Mouse (Mus musculus): Measurements from ENCODE around the gene Rab3gap1. TPM values are rescaled to one million over a fixed set of nuclear protein-coding genes. Genes with fewer than 3 reads are reported as not detected.
A peak's percentile ranks its signal among the peaks of the same experiment; 100 is the strongest.

Gene Rab3gap1
- total RNA-seq (2021): 10 to 100 TPM; 46.5 to 51.4 TPM
- long read RNA-seq, experiment 1, full-length matches to known transcripts: 44 of 54 reads
- long read RNA-seq, experiment 1, partial matches to known transcripts: 7 of 54 reads
- long read RNA-seq, experiment 1, other reads (novel, unspliced or antisense): 3 of 54 reads
- long read RNA-seq, experiment 2, full-length matches to known transcripts: 51 of 81 reads
- long read RNA-seq, experiment 2, partial matches to known transcripts: 20 of 81 reads
- long read RNA-seq, experiment 2, other reads (novel, unspliced or antisense): 10 of 81 reads

- DNase-seq (ENCODE audit: low spot score in 2 of 2): peak; percentile 86 to 89
These were observed at the start of gene Rab3gap1 for GRCm38 (mm10) chr1:127868300-127869261. Gene Rab3gap1 (plus strand): TSS chr1:127868773.

GRCm38 (mm10) chr1:127827325-127827724 lies 41.2 kb upstream of the Rab3gap1 start:
- peak in 1 of 2 experiments; percentile 14 for DNase-seq (ENCODE audit: low spot score in 2 of 2)

DNA sequence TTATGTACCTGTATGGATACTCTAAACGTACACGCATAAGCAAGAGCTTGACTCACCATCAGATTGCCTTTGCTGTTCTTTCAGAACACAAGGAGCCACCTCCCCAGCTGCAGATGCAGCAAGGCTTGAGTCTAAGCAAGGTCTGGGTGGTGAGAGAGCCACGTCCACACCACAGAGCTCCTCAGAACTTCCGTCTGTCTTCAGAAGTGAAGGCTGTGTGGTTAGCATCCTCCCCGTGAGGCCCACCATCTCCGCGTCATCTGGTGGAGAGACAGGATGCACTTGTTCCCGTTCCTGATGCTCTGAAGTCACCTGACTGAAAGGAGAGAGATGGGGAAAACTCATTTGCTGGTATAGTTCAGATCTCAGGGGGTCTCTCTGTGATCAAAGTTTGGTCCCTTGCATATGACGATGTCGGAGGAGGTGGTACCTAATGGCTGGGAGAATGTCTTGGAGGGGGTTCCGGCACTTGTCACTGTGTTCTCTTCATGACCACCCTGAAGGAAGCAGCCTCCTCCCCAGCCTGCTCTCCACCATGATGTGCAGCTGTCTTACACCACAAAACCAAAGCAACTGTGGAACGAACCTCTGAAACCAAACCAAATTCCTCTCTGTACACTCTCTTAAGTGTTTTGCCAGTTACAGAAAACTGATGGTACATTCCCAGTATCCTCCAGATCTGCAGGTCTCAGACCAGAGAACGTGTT lies 38.2 kb upstream of the Rab3gap1 start:
- DNase-seq (ENCODE audit: low spot score in 2 of 2): no peak

DNA sequence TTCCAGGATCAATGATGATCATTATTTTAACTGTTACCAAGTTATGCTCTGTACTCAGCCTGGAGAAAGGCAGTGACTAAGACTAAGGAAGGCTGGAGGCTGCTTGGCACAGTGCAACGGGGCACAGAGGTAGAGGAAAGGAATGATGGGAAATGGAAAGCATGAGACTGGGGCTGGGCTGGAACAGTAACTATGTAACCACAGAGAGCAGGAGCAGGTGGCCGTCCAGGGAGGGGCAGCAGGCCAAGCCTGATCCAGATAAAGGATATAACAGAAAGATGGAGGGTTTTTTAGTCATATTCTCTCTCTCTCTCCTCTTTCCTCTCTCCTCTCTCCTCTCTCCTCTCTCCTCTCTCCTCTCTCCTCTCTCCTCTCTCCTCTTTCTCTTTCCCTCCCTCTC lies 34.9 kb upstream of the Rab3gap1 start:
- no peak for DNase-seq (ENCODE audit: low spot score in 2 of 2)

GRCm38 (mm10) chr1:127834202-127834601 lies 34.4 kb upstream of the Rab3gap1 start:
- no peak for DNase-seq (ENCODE audit: low spot score in 2 of 2)

DNA sequence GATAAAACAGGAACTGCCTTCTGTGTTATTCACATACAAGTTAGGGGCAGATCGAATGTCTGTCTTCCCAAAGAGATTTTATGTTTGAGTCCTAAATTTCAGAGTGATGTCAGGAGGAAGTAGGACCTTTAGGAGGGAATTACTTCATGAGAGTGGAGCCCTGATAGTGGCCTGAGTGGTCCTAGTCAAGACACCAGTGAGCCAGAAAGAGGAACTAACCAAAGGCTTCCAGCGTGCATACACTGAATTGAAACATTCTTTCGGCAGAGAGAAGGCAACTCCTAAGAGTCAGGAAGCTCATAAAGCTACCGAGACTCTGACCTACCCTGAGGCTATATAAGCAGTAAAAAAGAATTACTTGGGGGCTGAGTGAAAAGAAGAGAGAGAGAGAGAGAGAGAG lies 32.0 kb upstream of the Rab3gap1 start:
- DNase-seq (ENCODE audit: low spot score in 2 of 2): no peak

- DNase-seq (ENCODE audit: low spot score in 2 of 2): no peak
These were observed 30.0 kb upstream of the Rab3gap1 start for GRCm38 (mm10) chr1:127838602-127839001.

GRCm38 (mm10) chr1:127845472-127845871 lies 23.1 kb upstream of the Rab3gap1 start:
- DNase-seq (ENCODE audit: low spot score in 2 of 2): no peak

- DNase-seq (ENCODE audit: low spot score in 2 of 2): no peak
These were observed 18.4 kb upstream of the Rab3gap1 start for GRCm38 (mm10) chr1:127850075-127850610.

DNA sequence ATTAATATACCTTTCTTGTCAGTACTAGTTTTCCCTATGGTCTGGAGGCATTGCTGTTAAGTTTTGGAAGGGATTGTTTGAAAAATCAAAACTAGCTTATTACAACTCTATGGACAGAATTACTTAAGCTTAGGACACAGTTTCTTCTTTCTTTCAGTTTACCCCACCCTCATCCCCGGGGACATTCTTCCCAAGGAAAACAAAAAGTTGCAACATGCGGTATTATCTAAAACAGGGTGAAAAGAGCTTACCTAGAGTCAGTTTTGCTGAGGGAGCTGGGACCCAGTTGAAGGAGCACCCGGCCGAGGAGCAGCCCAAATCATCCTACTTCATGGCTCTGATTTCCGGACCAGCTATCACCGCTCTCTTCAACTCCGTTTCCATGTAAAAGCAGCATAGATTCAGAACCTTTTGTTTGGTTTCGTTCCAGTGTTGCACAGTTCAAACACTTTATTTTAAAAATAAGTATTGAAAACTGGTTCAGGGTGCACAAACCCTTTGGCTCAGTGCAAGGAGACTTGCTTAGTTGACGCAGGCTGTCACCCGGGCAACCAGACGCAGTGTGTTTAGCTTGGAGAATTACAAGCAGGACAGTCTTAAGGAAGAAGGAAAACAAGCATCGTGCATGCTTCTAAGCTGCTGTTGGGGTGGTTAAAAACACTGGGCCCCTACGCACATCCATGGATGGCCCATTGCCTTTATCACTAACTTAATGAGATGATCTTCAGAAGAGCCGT lies 13.9 kb upstream of the Rab3gap1 start, which contains the start of gene Map3k19:
Gene Map3k19 (minus strand): TSS at position 546 of the 737 bp plus-strand sequence.
- DNase-seq (ENCODE audit: low spot score in 2 of 2): no peak

GRCm38 (mm10) chr1:127858945-127859648 lies 9.5 kb upstream of the Rab3gap1 start:
- DNase-seq (ENCODE audit: low spot score in 2 of 2): no peak

DNA sequence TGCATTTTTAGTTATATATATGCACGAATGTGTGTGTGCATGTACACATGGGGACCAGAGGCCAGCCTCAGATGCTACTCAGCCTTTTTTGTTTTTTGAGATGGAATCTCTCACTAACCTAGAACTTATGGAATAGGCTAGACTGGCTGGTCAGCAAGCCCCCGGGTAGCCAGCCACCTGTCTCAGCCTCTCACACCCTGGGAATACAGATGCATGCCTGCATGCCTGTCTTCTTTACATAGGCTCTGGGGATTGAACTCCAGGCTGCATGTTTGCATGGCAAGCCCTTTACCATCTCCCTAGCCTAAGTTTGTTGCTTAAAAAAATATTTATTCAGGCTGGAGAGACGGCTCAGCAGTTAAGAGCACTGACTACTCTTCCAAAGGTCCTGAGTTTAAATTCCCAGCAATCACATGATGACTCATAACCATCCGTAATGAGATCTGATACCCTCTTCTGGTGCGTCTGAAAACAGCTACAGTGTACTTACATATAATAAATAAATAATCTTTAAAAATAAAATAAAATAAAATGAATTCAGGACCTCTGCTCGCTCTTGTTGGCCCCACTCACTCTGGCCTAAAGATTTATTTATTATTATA lies 8.7 kb upstream of the Rab3gap1 start:
- no peak for DNase-seq (ENCODE audit: low spot score in 2 of 2)

DNA sequence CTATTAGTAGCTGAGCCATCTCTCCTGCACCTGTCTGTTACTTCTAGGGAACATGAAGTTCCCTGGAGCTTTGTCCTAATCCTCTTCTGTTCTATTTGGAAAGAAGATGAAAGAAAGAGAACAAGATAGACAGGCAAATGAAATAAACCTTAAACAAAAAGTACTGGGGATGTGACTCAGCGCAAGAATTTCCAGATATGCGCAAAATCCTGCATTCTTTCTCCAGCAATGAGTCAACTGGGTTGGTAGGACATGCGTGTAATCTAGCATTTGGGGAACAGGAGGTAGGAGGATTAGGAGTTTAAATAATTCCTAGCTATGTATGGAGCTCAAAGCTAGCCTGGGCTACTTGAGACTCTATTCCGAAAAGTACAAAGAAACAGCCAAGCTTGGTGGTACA lies 8.1 kb upstream of the Rab3gap1 start:
- no peak for DNase-seq (ENCODE audit: low spot score in 2 of 2)

DNA sequence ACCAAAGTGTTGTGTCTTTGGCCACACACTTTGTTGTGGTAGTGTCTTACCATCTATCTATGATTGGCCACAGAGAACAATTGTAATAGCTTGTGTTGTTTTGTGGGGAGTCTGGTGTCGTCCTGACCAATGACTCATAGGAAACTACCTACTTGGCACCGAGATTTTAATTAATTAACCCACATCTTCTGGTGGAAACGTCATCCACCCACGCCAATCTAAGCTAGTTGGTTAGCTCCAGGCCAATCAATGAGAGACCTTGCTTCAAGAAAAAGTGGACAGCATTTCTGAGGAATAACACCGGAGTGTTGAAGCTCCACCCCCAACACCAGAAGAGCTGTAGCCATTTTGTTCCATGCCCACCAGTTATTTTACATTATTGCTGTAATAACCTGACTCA lies 6.7 kb upstream of the Rab3gap1 start:
- no peak for DNase-seq (ENCODE audit: low spot score in 2 of 2)

GRCm38 (mm10) chr1:127863806-127864205 lies 4.8 kb upstream of the Rab3gap1 start:
- DNase-seq (ENCODE audit: low spot score in 2 of 2): no peak

- no peak for DNase-seq (ENCODE audit: low spot score in 2 of 2)
These were observed 703 bp downstream of the Rab3gap1 start for GRCm38 (mm10) chr1:127869276-127869675.

DNA sequence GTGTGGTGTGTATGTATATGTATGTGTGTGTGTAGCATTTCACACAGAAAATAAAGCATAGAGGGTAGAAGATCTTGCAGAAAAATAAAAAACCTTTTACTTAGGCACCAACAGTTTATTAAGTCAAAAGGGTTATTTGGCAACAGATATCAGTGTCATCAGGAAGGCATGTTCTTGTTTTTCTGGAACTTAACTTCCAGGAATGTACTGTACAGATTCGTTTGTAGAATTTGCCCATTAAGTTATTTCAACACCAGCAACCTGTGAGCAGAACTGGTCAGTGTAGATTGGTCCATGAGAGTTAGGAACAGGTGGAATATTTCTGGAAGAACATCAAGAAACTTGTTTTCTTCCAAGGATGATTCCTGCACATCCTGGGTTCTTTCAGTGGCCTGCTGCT lies 30.8 kb downstream of the Rab3gap1 start:
- DNase-seq (ENCODE audit: low spot score in 2 of 2): no peak

DNA sequence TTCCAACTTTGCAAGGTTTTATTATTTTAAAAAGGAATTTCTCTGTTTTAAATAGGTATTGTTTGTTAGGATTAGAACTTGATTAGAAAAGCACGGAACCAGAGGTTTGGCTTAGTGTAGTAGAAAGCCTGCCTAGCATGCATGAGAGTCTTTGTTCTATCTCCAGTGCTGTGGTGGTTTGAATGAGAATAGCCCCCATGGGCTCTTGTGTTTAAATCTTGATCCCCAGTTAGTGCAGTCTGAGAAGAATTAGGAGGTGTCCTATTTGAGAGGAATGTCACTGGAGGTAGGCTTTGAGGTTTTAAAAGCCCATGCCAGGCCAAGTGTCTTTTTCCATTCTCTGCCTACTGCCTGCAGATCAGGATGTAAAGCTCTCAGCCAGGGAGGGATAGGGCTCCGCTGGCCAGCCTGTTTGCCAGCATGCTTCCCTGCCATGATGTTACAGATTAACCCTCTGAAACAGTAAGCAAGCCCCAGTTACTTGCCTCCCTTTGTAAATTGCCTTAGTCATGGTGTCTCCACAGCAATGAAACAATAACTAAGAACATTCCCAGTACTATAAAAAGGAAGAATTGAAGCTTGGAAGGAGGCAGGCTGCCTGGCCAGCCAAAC lies 36.3 kb downstream of the Rab3gap1 start:
- no peak for DNase-seq (ENCODE audit: low spot score in 2 of 2)

- no peak for DNase-seq (ENCODE audit: low spot score in 2 of 2)
These were observed 44.5 kb downstream of the Rab3gap1 start for GRCm38 (mm10) chr1:127913116-127913515.
